Mouse (Mus musculus) 416B (cell line): ENCODE results near the gene Ssrp1.

ENCODE experiments used
- DNase-seq: peaks from one replicate; pipeline ENCODE4 v3.0.0; 2011; ENCODE audit warnings: low read depth

Ssrp1 gene

GRCm38 (mm10) chr2:85073751-85074150, 36.7 kb downstream of the Ssrp1 start:
- no peak for DNase-seq

- no peak for DNase-seq
These were observed 51.9 kb downstream of the Ssrp1 start for GRCm38 (mm10) chr2:85088716-85089646.

GRCm38 (mm10) chr2:85091325-85091724, 54.3 kb downstream of the Ssrp1 start:
- no peak for DNase-seq

- no peak for DNase-seq
These were observed 56.3 kb downstream of the Ssrp1 start for GRCm38 (mm10) chr2:85093376-85093775.

GRCm38 (mm10) chr2:85095906-85096305, 58.9 kb downstream of the Ssrp1 start:
- DNase-seq = no peak
